In the genomic region with DNA sequence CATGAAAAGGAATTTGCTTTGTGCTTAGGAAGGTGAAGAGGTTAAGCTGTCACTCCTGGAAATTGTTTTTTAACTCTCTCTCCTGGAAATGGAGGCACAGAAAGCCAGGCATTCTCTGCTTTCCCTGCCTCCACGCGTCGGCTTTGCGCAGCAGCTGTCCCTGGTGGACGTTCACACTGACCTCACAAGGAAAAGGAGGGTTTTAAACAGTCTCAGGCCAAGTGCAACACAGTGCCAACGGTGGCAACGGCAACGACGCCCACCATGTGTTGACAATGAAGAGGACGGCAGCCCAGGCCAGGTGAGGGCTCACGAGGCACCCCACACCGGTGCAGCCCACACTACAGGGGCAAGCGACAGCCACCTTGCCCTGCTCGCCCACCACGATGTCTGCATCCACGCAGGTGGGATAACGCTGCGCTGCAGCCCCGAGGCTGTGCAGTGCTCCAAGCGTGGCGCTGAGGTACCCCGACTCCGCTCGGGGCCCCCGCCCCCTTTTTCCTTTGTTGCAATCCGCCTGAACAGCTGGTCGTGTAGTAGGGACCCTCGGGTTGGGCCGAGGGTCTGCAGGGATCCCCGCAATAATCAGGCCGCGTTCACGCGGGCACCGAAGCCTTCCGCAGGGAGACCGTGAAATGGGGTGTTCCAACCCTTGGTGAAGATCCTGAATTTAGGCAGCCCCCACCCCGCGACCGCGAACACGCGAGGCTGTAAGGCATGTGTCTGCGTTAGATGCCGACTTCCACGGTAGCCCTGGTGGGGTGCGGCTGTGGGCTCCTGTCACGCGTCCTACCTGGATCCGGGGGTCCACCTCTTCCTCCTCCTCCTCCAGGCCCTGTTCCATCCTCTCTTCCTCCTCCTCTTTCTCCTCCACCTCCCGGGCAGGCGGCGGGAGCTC, we compare ENCODE assay signal across 8 mouse cellular contexts. TPM values are rescaled to one million over a fixed set of nuclear protein-coding genes. Genes with fewer than 3 reads are reported as not detected.
A peak's percentile ranks its signal among the peaks of the same experiment; 100 is the strongest.
DNase-seq lines count a peak whose midpoint lies in the region; ATAC-seq and TF ChIP-seq lines count a peak whose summit lies in the region.

No protein-coding gene starts in this region.

- in situ Hi-C loops in ES-E14 (cut with MboI; ENCODE audit: low sequenced_read_pairs in 2 of 2, unreplicated experiment in 2 of 2): no loop called here

- no peak overlapping the region for H3K27ac ChIP-seq in ES-E14 (ENCODE audit: insufficient read depth, low read depth, low read length, poor library complexity, severe bottlenecking)

- 0 out of 4 replicates have a peak, but pooled peaks cover 0 to 2% of the 10 kb centered on the region in 2 experiments for H3K4me1 ChIP-seq in ES-E14 (ENCODE audit: control insufficient read depth in 2 of 2, insufficient read depth in 2 of 2, low read length in 2 of 2, poor library complexity in 1 of 2)

- DNase-seq in gastrocnemius, postnatal 10 days: peak; percentile 51
- DNase-seq in gastrocnemius, postnatal 14 days: no peak
- no peak for DNase-seq in ES-E14 (ENCODE audit: low read depth, low spot score)
- DNase-seq in embryo, embryonic 11 days: peak; percentile 63
- peak; percentile 40 for DNase-seq in heart, postnatal 4 days
- DNase-seq in left cerebral cortex, postnatal 4 days: peak; percentile 40
- peak; percentile 75 for DNase-seq in thymus, postnatal 4 days

- ATAC-seq in monocyte, adult 5-6 weeks (replicated peaks; ENCODE audit: insufficient number of reproducible peaks, low FRiP score, low TSS enrichment, poor library complexity, severe bottlenecking): peak; percentile 20; the same call in 1 of the 2 replicates

- intact Hi-C loops in gastrocnemius, postnatal 14 days (cut with DNase I; ENCODE audit: low total_unique reads): loop anchor here (5.0 kb wide), 1 partner anchor 48 kb away; no protein-coding TSS in a partner anchor
- intact Hi-C loops in left cerebral cortex, postnatal 4 days (cut with DNase I): loop anchor here (5.0 kb wide), 1 partner anchor 43 kb away; no protein-coding TSS in a partner anchor

- H3K4me3 ChIP-seq in ES-E14 (ENCODE audit: insufficient read depth in 1 of 2, low read depth in 1 of 2, low read length in 2 of 2, poor library complexity in 1 of 2, severe bottlenecking in 1 of 2): peak overlapping the region; percentile 67 to 81

- H3K9me3 ChIP-seq in ES-E14 (ENCODE audit: control insufficient read depth, insufficient read depth, low read depth, low read length): no peaks in the 10 kb centered on the region

- H3K9ac ChIP-seq in ES-E14 (ENCODE audit: insufficient read depth, low read depth, low read length, poor library complexity, severe bottlenecking): peak overlapping the region; percentile 76

- H3K36me3 ChIP-seq in ES-E14 (ENCODE audit: control insufficient read depth, insufficient read depth, low read length, poor library complexity, severe bottlenecking): no peaks in the 10 kb centered on the region

TF ChIP-seq in ES-E14, 5 proteins besides CTCF, POLR2A, EP300 and RAD21:
- TF ChIP-seq ZNF384 (IDR thresholded peaks at IDR 0.05; ENCODE audit: low read depth, low read length) (no peak), HCFC1 (IDR thresholded peaks at IDR 0.05; ENCODE audit: borderline replicate concordance, insufficient read depth, low read length) (no peak), ZC3H11A (IDR thresholded peaks at IDR 0.05; ENCODE audit: borderline replicate concordance, low read depth, low read length) (no peak), CHD2 (IDR thresholded peaks at IDR 0.05; ENCODE audit: low read depth, low read length) (no peak), MAFK (IDR thresholded peaks at IDR 0.05; ENCODE audit: insufficient read depth, low read depth, low read length) (no peak)

RNA-seq across cellular contexts. Expression of gene Sh3bp5, which starts 0.6 kb away (rescaled TPM):
- total RNA-seq in gastrocnemius, postnatal 10 days (2021): 10 to 100 TPM; 76.2 to 81.0 TPM
- 10 to 100 TPM; 50.8 to 56.6 TPM for total RNA-seq in gastrocnemius, postnatal 14 days (2021)
- total RNA-seq in ES-E14 (2012; rRNA removed): 2.7 and 4.6 TPM in 2 replicates
- total RNA-seq in heart, postnatal 4 days (2021): 10 to 100 TPM; 78.7 to 80.1 TPM
- 100 to 1,000 TPM; 140 to 147 TPM for total RNA-seq in left cerebral cortex, postnatal 4 days (2021)
- 37.1 to 51.1 TPM (median 40.7 TPM) in 3 replicates for total RNA-seq in monocyte, adult 5-6 weeks (2017)

RNA-seq across cellular contexts. Expression of gene Eaf1, which starts 58.9 kb away (rescaled TPM):
- total RNA-seq in gastrocnemius, postnatal 10 days (2021): 10 to 100 TPM; 15.0 to 24.5 TPM
- 10 to 100 TPM; 11.1 to 14.8 TPM for total RNA-seq in gastrocnemius, postnatal 14 days (2021)
- total RNA-seq in ES-E14 (2012; rRNA removed): 48.9 and 58.0 TPM in 2 replicates
- 10 to 100 TPM; 16.3 to 17.6 TPM for total RNA-seq in heart, postnatal 4 days (2021)
- 10 to 100 TPM; 14.5 to 15.5 TPM for total RNA-seq in left cerebral cortex, postnatal 4 days (2021)
- total RNA-seq in monocyte, adult 5-6 weeks (2017): 29.3 to 40.9 TPM (median 37.0 TPM) in 3 replicates

RNA-seq across cellular contexts. Expression of gene Mettl6, which starts 59.6 kb away (rescaled TPM):
- 10 to 100 TPM; 13.3 to 16.4 TPM for total RNA-seq in gastrocnemius, postnatal 10 days (2021)
- total RNA-seq in gastrocnemius, postnatal 14 days (2021): 10 to 100 TPM in 1 of 2 experiments, 1 to 10 TPM in 1; 9.5 to 10.6 TPM
- 34.4 and 37.0 TPM in 2 replicates for total RNA-seq in ES-E14 (2012; rRNA removed)
- total RNA-seq in heart, postnatal 4 days (2021): 10 to 100 TPM; 16.5 to 16.9 TPM
- total RNA-seq in left cerebral cortex, postnatal 4 days (2021): 10 to 100 TPM; 31.8 to 33.9 TPM
- 46.2 to 75.1 TPM (median 57.2 TPM) in 3 replicates for total RNA-seq in monocyte, adult 5-6 weeks (2017)

Comparison
In these comparisons a context has a peak if more than half of its experiments do, and no peak if none do; other contexts are left out.
1. DNase-seq: peak in gastrocnemius, postnatal 10 days (single experiment), embryo, embryonic 11 days (single experiment), heart, postnatal 4 days (single experiment), left cerebral cortex, postnatal 4 days (single experiment) and thymus, postnatal 4 days (single experiment); none in gastrocnemius, postnatal 14 days (single experiment) and ES-E14 (single experiment).